Mouse (Mus musculus): ENCODE measurements around the gene 4632433K11Rik.

DNA sequence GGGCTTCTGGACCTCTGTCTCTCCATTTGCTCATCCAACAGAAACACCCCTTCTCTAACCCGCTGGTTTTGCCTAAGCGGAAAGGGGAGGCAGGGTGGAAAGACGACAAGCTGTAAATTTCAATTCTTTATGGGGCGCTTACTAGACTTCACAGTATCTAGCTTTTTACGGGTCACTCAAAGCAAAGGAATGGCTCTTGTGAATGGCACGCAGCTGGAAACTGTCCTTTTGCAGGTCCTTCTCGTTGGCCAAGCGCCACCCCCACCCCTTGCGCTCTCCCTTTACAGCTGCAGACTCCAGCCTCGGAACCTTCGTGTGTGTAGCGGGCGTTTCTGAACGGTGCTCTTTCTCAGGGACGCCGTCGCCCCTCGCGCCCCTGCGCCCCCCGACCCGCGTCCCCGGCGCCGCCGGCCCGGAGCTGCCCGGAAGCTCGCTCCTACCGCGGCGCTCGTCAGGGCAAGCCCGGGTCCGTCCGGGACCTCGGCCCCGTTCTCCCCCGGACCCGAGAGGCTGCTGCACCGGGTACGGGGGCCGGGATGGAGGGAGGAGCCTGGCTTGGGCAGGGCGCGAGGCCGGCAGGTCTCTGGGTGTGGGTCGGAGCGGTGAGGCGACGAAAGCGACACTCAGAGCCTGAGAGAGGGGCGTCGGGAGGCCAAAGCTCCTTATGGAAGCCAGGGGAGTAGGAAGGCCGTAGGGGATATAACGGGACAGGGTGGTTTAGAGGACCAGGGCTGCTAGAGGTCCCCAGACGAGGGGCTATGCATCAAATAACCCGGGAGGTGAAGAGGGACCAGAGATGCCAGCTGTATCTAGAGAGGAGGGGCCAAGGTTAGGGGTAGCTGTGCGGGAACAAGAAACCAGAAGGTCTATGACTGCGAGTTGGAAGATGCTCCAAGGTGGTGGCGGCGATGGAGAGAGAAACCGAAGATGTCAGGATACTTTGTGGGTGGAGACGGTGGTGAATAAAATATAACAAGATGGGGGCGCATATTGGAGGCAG is 17.6 kb downstream of the 4632433K11Rik start, which contains the start of gene Zfp580:
- TF ChIP-seq POLR2A (IDR thresholded peaks at IDR 0.05; ENCODE audit: control insufficient read depth, extremely low read depth, insufficient read depth, low read length, poor library complexity): no peak
- TF ChIP-seq CTCF (IDR thresholded peaks at IDR 0.05; ENCODE audit: borderline replicate concordance, control insufficient read depth, extremely low read depth, insufficient read depth, low read length, poor library complexity): no peak

Measured in thymus, adult 2 months (tissue).